Mouse (Mus musculus) thymus, postnatal 36 days (tissue): ENCODE measurements around the gene Hsd11b1.
A peak's percentile ranks its signal among the peaks of the same experiment; 100 is the strongest.
"Not testable (repeated sequence)": the region's sequence is repeated elsewhere in the genome, so short reads cannot be mapped to it uniquely, and the experiment has no call there.

ENCODE experiments used
- DNase-seq, 2 experiments: peaks; one replicate each; pipeline ENCODE4 v3.0.0; 2022; ENCODE audit warnings: mixed read lengths in 2 of 2

The Hsd11b1 gene

GRCm38 (mm10) chr1:193278414-193279045 is 14.7 kb upstream of the Hsd11b1 start:
- DNase-seq: no peak

- DNase-seq: no peak
Observed at GRCm38 (mm10) chr1:193274407-193275071, 10.7 kb upstream of the Hsd11b1 start.

GRCm38 (mm10) chr1:193272916-193273601 is 9.2 kb upstream of the Hsd11b1 start, which contains the start of gene G0s2:
TSS of gene G0s2 (minus strand) at chr1:193273217.
- DNase-seq: peak; percentile 50 to 52

GRCm38 (mm10) chr1:193272137-193272915 is 8.5 kb upstream of the Hsd11b1 start:
- DNase-seq: peak in 1 of 2 experiments; percentile 46

GRCm38 (mm10) chr1:193270965-193271763 is 7.3 kb upstream of the Hsd11b1 start:
- no peak for DNase-seq

- no peak for DNase-seq
Observed at GRCm38 (mm10) chr1:193265734-193266133, 1.9 kb upstream of the Hsd11b1 start.

DNA sequence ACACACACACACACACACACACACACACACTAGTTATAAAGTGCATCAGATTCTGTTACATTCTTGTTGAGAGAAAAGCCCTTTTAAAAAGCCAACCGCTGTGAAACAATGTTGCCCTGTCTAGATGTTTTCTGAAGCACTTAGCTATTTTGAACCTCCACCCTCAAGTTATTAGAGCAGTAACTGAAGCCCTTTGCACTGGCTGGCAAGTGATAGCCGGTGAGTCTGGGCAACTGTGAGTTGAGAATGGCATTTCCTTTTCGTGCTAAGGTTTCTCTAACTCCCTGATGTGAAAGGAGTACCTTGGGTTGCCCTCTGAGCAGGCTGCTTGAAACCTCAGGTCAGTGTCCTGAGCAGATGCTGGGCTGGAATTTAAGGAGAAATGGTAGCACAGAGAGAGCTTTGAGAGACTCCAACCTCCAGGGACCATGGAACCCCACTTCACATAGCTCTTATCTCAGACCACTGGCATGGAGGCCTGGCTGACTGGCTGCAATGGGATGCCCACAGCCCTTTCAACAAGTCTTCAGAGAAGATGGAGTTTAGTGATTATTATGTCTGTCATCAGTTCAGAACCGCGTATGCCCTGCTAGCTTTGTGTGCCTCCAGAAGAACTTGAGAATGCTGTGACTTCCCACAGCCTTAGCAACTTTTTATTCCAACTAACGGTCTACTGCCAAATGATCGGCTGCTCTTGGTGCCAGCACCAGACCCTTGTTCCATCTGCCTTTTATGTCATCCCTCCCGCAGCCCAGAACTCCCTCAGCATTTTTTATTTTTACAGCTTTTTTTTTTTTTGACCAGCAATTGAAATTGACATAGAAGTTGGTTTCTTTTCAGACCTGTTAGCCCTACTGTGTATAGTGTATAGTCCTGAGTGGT is 608 bp downstream of the Hsd11b1 start:
- DNase-seq: peak; percentile 30 to 34

DNA sequence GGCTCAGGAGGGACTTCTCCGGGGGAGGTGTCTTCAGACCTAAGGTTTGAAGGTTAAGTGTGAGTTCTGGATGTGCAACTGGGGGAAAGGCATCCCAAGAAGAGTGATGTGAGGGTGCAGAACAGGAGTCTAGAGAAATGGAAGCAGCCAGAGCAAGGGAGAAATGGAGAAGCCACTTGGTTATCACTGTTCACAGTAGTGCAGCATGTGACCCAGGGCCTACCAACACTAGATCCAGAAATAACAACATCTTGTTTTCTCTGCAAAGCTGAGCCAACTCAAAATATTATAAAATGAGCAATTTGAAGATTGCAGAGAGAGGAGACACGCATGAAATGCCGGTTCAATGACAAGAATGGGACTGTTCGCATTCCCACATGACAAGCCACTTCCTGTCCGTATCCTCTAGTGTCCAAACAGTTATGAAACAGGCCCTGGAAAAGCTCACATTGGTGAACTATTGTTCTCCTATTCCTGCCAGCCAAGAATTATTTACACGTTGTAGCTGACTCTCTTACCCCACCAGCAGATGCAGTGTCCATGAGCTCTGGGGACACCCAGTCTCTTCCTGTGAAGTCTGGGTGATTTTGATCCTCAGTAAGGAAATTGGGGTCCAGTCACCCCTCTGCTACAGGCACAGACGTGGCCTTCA is 1.9 kb downstream of the Hsd11b1 start:
- DNase-seq: no peak

DNA sequence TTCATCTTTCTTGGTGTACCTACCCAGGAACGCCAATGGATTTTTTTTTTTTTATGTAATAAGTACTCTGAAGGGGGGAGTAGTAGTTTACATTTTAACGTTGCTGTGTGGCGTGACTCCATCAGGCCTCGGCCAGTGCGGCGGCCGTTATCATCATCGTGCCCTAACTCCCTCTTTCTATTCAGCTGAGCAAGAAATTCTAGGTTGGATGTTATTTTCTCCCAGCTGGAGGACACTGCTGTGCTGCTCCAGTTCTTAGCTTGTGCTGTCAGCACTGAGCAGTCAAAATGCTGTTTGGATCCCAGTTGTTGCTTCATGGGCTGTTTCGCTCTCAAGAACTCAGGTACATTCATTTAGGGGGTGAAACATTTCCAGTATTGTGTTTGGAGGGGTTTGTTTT is 4.3 kb downstream of the Hsd11b1 start:
- no peak for DNase-seq

- no peak for DNase-seq
Observed at GRCm38 (mm10) chr1:193256621-193257098, 7.2 kb downstream of the Hsd11b1 start.

DNA sequence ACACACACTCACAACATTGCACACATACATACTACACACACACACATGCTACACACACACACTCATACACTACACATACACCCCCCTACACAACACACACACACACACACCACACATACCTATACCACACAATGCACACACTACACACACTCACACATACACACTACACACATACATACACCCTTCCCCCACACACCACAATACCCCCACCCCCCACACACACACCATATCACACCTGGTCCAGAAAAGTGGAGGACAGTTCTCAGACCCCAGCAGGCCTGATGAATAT is 7.6 kb downstream of the Hsd11b1 start:
- DNase-seq: no peak

DNA sequence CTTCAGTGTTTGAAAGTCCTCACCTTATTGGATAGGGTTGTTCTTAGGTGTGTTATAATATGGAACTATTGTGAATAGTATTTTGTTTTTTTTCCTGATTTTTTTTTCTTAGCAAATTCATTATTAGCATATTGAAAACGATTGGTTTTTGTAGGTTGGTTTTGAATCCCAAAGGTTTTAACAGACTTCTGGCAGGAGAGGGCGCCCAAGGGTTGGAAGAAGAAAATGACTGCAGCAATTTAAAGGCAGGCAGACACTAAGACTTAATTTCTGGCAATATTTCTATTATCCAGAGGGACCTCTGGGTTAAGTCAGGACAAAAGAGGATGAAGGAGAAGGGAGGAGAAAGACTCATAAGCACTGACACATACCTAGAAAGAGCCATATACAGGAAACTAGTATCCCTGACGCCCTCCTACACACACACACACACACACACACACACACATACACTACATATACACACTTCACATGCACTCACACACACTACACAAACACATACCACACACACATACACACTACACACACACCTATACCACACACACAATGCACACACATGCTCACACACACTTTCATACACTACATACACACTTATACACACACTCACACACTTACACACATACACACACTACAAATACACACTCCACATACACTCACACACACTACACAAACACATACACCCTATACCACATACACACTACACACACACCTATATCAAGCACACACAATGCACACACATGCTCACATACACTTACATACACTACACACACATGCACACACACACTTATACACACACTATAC is 8.2 kb downstream of the Hsd11b1 start:
- peak; percentile 70 to 78 for DNase-seq

- DNase-seq: no peak
Observed at GRCm38 (mm10) chr1:193255032-193255431, 8.8 kb downstream of the Hsd11b1 start.

GRCm38 (mm10) chr1:193253895-193254294 is 10.0 kb downstream of the Hsd11b1 start:
- not testable (repeated sequence) for DNase-seq

DNA sequence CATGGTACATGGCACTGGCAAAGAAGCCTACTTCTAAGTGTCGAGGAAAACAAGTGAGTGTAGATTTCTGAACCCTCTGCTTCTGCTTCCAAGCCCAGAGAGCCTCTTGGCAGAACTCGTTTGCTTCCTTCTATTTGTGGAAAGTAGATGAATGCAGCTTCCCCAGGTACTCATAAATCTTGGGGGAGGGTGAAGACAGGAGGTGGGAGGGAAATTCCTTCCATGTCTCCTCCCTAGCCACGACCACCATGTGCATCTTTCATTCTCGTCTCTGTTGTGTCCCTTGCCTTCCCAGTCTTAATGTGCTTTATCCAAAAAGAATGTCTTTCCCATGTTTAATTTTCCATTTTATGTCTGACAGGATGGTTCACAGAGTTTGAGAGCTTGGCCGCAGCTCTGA is 11.3 kb downstream of the Hsd11b1 start:
- no peak for DNase-seq

GRCm38 (mm10) chr1:193251386-193251785 is 12.5 kb downstream of the Hsd11b1 start:
- no peak for DNase-seq

DNA sequence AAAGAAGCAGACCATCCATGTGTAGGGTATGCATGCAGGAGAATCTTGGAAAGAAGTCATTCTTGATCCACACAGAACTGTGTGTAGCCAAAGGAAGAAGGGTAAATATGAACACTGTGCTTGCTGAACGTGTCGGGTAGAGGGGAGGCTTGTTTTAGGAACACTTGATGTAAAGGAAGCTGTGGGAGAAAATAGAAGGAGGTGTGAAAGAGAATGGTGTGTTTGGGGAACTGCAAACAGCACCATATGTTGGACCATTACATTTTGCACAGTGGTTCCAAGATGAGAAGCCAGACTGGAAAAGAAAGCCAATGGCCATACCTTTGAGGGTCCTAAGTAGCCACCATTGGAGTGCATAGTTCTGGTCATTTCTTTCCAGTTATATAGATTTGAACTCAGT is 13.8 kb downstream of the Hsd11b1 start:
- no peak for DNase-seq

DNA sequence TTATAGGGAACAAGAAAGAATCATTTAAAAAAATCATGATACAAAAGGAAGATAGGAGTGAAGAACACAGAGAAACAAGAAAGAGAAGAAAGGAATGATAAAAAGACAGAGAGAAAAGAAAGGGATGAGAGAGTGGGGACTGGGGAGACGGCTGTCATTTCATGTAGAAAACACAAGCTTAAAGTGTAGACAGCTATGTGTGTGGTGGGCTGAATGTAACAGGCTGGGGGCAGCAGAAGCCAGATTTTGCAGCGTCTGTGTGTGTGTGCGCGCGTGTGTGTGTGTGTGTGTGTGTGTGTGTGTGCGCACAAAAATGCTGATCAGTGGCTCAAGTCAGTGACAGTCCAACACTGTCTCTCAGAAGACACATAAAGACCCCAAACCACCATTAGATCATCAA is 19.6 kb downstream of the Hsd11b1 start:
- no peak for DNase-seq

DNA sequence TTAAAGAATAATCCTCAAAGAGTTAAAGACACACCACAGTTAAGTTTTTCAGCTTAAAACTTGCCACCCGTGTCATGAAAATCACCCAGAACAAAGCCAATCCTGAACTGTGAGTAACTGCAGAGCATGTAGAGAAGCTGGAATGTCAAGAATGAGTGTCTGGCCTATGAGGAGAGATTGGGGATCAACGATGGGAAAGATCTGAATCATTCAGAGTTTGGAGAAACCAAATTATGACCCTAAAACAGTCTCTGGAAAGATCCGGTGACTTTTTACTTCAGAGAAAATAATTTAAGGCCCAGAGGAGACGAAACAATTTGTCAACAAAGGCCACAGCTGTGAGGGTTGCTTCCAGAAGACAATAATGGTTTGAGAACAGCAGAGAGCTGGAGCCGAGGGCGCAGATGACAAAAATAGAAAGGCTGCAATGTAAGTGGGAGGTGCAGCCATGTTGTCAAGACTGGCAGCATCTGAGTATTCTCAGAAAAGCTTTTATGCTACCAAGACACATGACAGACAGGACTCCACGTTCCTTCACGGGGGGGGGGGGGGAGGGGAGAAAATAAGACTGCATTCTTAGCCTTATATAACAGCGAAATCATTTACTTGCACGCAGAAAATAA is 20.2 kb downstream of the Hsd11b1 start:
- DNase-seq: no peak
